Mouse (Mus musculus) stomach, postnatal 0 days (tissue): Measurements from ENCODE around the gene Ppef2.

Experiments
- CTCF ChIP-seq: IDR thresholded peaks from 2 replicates; pipeline ENCODE4 v1.5.1; 2016; ENCODE audit warnings: antibody characterized with exemption, low read depth, mild to moderate bottlenecking, moderate library complexity
- EP300 ChIP-seq: optimal IDR thresholded peaks from 2 replicates; pipeline ENCODE3; 2016; ENCODE audit warnings: antibody characterized with exemption

DNA sequence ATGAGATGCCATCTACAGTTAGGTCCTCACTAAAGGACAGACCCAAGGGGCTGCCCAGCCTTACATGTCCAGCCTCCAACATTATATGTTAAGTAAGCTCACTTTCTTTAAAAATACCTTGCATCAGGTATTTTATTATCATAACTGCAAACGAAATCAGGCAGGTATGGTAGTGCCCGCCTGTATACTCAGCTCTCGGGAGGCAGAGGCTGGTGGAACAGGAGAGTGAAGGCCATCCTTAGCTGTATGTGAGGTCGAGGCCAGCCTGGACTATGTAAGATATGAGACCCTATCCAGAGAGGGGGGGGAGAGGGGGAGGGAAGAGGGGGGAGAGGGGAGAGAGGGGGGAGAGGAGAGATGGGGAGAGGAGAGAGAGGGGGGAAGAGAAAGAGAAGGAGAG is 22.7 kb downstream of the Ppef2 start:
- TF ChIP-seq CTCF = no peak
- TF ChIP-seq EP300 = no peak
